Mouse (Mus musculus) neural tube, embryonic 13.5 days (tissue): ENCODE data around the gene Tbc1d30. TPM values are rescaled to one million over a fixed set of nuclear protein-coding genes. Genes with fewer than 3 reads are reported as not detected.
A peak's percentile ranks its signal among the peaks of the same experiment; 100 is the strongest.

Source experiments
- ATAC-seq: fragments of 200-750 bp; cut with Nextera tagmentation; 2 replicates; pipeline ENCODE4 v1.8.0; 2017; ENCODE audit warnings: low read depth, mild to moderate bottlenecking, moderate TSS enrichment, moderate library complexity
- H3K27ac ChIP-seq: fragments of 300-500 bp; sonication (generic); replicated peaks from 2 replicates; pipeline ENCODE4 v1.5.1; 2015; ENCODE audit warnings: moderate library complexity, mild to moderate bottlenecking, inconsistent platforms
- H3K27me3 ChIP-seq: fragments of 300-500 bp; sonication (generic); 2 replicates; pipeline ENCODE4 v1.6.1; 2015; ENCODE audit warnings: mild to moderate bottlenecking, inconsistent platforms
- H3K36me3 ChIP-seq: fragments of 300-500 bp; sonication (generic); 2 replicates; pipeline ENCODE4 v1.6.1; 2015; ENCODE audit warnings: mild to moderate bottlenecking, inconsistent platforms
- H3K4me1 ChIP-seq: fragments of 300-500 bp; sonication (generic); replicated peaks from 2 replicates; pipeline ENCODE4 v1.6.1; 2015; ENCODE audit warnings: inconsistent platforms
- H3K4me2 ChIP-seq: fragments of 300-500 bp; sonication (generic); 2 replicates; pipeline ENCODE4 v1.6.1; 2015; ENCODE audit warnings: inconsistent platforms, mild to moderate bottlenecking, moderate library complexity
- H3K4me3 ChIP-seq: fragments of 300-500 bp; sonication (generic); 2 replicates; pipeline ENCODE4 v1.5.1; 2015; ENCODE audit warnings: mild to moderate bottlenecking, inconsistent platforms
- H3K9ac ChIP-seq: fragments of 300-500 bp; sonication (generic); 2 replicates; pipeline ENCODE4 v1.6.1; 2015; ENCODE audit warnings: moderate library complexity, mild to moderate bottlenecking, inconsistent platforms
- H3K9me3 ChIP-seq: fragments of 300-500 bp; sonication (generic); 2 replicates; pipeline ENCODE4 v1.6.1; 2016; ENCODE audit warnings: inconsistent platforms
- WGBS: fragments of 180-500 bp; shearing (Covaris S2); methylation state at CpG from one replicate; pipeline ENCODE4 v1.1.7; 2015; 5-methylcytosine and 5-hydroxymethylcytosine counted together
- polyA plus RNA-seq: library from polyadenylated mRNA; unstranded; fragments of >200 nt; fragmentation: Nextera tagmentation; extraction: Ambion mirVana; gene quantifications from 2 replicates; pipeline ENCODE4 v1.2.1, GENCODE M21; 2015

The Tbc1d30 gene
- 14.3 and 14.4 TPM in 2 replicates for polyA plus RNA-seq

- H3K4me2 ChIP-seq = peak within 1 kb of the TSS; percentile 88
- H3K9me3 ChIP-seq = peaks cover 4% of the 10 kb centered on the region; the same call in 1 of the 2 replicates
- under 1% methylated on average over 48 of the region's 61 CpGs for WGBS
- H3K36me3 ChIP-seq = no peaks in the 10 kb centered on the region
- H3K4me1 ChIP-seq = peaks cover 17% of the 10 kb centered on the region
- H3K9ac ChIP-seq = peak within 1 kb of the TSS; percentile 63
- H3K27ac ChIP-seq = no peak within 1 kb of the TSS
- H3K27me3 ChIP-seq = peaks cover 49% of the 10 kb centered on the region
- H3K4me3 ChIP-seq = peak within 1 kb of the TSS; percentile 49
- peak; percentile 63 for ATAC-seq
These were observed at the start of gene Tbc1d30 for GRCm38 (mm10) chr10:121351066-121351581. Tbc1d30 (minus strand) TSS chr10:121351278.

DNA sequence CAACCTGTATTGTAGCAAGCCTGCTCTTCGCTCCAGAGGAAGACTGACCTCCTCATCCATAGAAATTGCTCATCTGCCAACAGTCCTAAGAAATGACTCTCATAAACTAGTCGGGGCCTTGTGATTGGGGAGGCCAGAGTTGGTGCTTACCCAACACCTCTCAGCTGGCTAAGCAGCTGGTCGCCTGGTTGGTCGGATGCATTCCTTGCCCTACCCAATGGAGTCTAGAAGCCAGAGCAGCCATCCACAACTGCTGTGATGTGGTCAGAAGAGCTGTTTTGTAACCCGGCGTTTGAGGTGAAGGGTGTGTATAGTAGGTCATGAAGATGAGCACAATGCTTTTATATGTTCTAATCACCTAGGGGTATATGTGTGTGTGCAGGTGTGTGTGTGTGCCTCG is 47.5 kb upstream of the Tbc1d30 start:
- H3K27me3 ChIP-seq = no peaks in the 10 kb centered on the region

DNA sequence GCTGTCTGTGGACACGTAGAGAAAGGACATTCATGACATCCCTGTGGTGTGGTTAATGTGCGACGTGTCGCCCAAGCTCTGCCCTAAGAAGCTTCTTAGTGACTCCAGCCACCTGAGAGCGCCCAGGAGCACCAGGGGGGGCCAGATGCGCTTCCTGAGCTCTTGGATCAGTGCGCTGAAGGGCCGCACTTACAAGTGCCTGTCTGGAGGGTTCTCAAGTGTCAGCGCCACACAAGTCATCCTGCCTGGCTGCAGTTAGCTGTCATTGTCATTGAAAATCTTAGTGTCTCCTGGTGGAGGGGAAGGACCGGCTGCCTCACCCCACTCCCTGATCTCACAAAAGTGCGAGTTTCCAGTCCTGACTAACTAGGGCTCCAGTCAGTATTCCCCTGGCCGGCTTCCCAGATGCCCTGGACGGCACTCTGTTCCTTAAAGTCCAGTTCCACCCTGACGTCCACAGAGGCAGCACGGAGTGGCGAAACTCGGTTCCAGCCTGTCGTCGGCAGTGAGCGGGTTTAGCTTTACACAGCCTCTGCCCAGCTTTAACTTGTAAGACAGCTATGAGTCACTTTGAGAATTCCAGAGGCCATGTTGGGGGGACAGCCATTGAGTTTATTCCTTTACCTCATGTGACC is 44.6 kb upstream of the Tbc1d30 start:
- no peaks in the 10 kb centered on the region for H3K27me3 ChIP-seq
- 87% methylated on average over 20 of the region's 20 CpGs for WGBS
- H3K36me3 ChIP-seq = peaks cover 69% of the 10 kb centered on the region
- no peak for ATAC-seq
- no peaks in the 10 kb centered on the region for H3K9me3 ChIP-seq
- no peak overlapping the region for H3K4me2 ChIP-seq
- H3K4me1 ChIP-seq = peaks cover 6% of the 10 kb centered on the region; the same call in 1 of the 2 replicates
- no peak overlapping the region for H3K27ac ChIP-seq
- no peak overlapping the region for H3K9ac ChIP-seq
- no peak overlapping the region for H3K4me3 ChIP-seq

More for the DNA sequence above, 47.5 kb upstream of the Tbc1d30 start:
- H3K27ac ChIP-seq = no peak overlapping the region
- no peak for ATAC-seq
- H3K4me2 ChIP-seq = no peak overlapping the region
- WGBS = 92% methylated on average over 7 of the region's 7 CpGs
- no peak overlapping the region for H3K9ac ChIP-seq
- H3K4me1 ChIP-seq = peaks cover 6% of the 10 kb centered on the region; the same call in 1 of the 2 replicates
- no peaks in the 10 kb centered on the region for H3K9me3 ChIP-seq
- peaks cover 40% of the 10 kb centered on the region for H3K36me3 ChIP-seq
- no peak overlapping the region for H3K4me3 ChIP-seq

- 93% methylated on average over 18 of the region's 18 CpGs for WGBS
- no peak overlapping the region for H3K4me2 ChIP-seq
- ATAC-seq = no peak
- no peak overlapping the region for H3K9ac ChIP-seq
- H3K36me3 ChIP-seq = peaks cover 77% of the 10 kb centered on the region
- H3K4me1 ChIP-seq = peaks cover 6% of the 10 kb centered on the region; the same call in 1 of the 2 replicates
- no peaks in the 10 kb centered on the region for H3K27me3 ChIP-seq
- no peaks in the 10 kb centered on the region for H3K9me3 ChIP-seq
- no peak overlapping the region for H3K4me3 ChIP-seq
- no peak overlapping the region; the same call in 1 of the 2 replicates for H3K27ac ChIP-seq
These were observed 43.8 kb upstream of the Tbc1d30 start for GRCm38 (mm10) chr10:121394789-121395325.

DNA sequence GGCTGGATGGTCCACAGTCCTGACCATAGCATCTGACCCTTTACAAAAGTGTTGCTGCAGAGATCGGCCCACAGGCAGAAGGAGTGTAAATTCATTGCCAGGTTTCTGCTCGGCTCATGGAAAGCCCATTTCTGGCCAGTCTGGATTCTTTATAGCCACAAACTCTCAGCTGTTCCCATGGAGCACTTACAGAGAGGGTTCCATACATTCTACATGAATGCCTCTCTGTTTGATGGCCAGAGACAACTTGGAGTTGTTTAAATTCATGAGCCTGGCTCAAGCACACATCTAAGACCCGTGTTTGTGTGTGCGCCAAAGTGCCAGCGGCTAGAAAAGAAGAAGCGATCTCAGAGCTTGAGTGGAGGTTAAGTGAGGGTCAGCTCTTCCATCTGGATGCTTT is 43.2 kb upstream of the Tbc1d30 start:
- Histone ChIP-seq H3K4me1 (peaks cover 6% of the 10 kb centered on the region; the same call in 1 of the 2 replicates), H3K9ac (no peak overlapping the region), H3K9me3 (no peaks in the 10 kb centered on the region), H3K4me3 (no peak overlapping the region), H3K27ac (no peak overlapping the region), H3K4me2 (no peak overlapping the region), H3K36me3 (peaks cover 83% of the 10 kb centered on the region), H3K27me3 (no peaks in the 10 kb centered on the region)
- ATAC-seq = no peak
- WGBS = 76% methylated on average over 6 of the region's 6 CpGs

DNA sequence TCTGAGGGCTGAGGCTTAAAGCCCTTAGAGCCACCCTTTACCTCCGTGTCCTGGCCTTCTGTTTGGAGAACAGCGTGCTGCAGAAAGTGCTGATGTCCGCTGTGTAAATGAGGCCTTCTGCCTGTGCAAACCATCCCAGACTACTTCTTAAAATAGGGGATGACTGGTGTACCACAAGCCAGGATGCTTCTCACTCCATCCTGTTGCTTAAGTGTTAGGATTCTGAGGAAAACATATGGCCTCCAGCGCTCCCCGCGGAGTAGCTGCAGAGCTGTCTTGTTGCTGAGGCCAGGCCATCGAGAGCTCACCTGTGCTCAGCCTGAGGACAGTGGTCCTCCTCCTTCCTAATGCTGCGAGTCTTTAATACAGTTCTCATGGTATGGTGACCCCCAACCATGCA is 40.8 kb upstream of the Tbc1d30 start:
- no peaks in the 10 kb centered on the region for H3K9me3 ChIP-seq
- no peak overlapping the region for H3K9ac ChIP-seq
- no peak overlapping the region for H3K4me3 ChIP-seq
- 92% methylated on average over 8 of the region's 8 CpGs for WGBS
- peaks cover 95% of the 10 kb centered on the region for H3K36me3 ChIP-seq
- H3K4me2 ChIP-seq = no peak overlapping the region
- no peak for ATAC-seq
- no peak overlapping the region for H3K27ac ChIP-seq
- no peaks in the 10 kb centered on the region for H3K27me3 ChIP-seq
- peaks cover 6% of the 10 kb centered on the region; the same call in 1 of the 2 replicates for H3K4me1 ChIP-seq

- Histone ChIP-seq H3K4me1 (peaks cover 6% of the 10 kb centered on the region; the same call in 1 of the 2 replicates), H3K9me3 (no peaks in the 10 kb centered on the region), H3K27ac (no peak overlapping the region), H3K4me2 (no peak overlapping the region), H3K4me3 (no peak overlapping the region), H3K9ac (no peak overlapping the region), H3K36me3 (peaks cover 91% of the 10 kb centered on the region), H3K27me3 (no peaks in the 10 kb centered on the region)
- 89% methylated on average over 10 of the region's 10 CpGs for WGBS
- ATAC-seq = no peak
These were observed 39.5 kb upstream of the Tbc1d30 start for GRCm38 (mm10) chr10:121390602-121391001.

DNA sequence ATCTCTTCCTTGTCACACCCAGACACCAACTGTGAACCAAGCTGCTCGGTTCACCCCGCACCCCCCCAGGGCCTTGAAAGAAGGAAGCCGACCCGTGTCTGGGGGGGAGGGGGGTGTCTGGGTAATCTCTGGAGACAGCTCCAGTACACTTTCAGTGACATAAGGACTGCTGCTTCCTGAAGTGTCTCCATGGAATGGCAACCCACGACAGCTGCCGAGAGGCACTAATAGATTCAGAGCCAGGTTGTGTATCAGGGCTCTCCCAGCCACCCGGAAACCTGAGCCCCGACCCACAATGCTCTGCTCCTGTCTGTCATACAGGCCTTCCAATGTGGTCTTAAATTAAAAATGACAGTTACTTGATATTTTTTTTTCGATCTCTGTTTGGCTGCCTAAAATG is 35.3 kb upstream of the Tbc1d30 start:
- Histone ChIP-seq H3K36me3 (peaks cover 91% of the 10 kb centered on the region), H3K4me1 (no peaks in the 10 kb centered on the region), H3K4me3 (no peak overlapping the region), H3K9ac (peak overlapping the region; percentile 28; the same call in 1 of the 2 replicates), H3K27me3 (no peaks in the 10 kb centered on the region), H3K9me3 (no peaks in the 10 kb centered on the region), H3K4me2 (no peak overlapping the region), H3K27ac (0 out of 2 replicates have a peak overlapping the region, but pooled peaks have one; percentile 28)
- ATAC-seq = no peak
- WGBS = 62% methylated on average over 9 of the region's 9 CpGs

DNA sequence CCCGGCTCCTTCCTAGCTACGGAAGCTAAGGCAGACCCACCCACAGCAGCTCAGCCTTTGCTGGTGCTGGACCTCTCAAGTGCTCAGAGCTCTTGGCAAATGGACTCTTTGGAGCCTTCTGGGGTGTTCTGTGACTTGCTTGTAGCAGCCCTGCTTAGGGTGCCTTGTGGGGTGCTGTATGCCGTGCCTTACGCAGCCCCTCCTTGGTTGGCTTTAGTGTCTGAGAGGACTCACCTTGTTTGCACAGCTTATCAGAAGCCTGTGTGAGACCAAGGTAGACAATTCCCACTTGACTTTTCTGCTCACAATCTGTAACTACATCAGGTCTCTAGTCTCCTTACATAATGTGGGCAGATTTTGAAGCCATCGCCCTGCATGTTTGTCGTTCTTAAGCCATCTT is 34.6 kb upstream of the Tbc1d30 start:
- H3K9me3 ChIP-seq = no peaks in the 10 kb centered on the region
- WGBS = 94% methylated on average over 6 of the region's 6 CpGs
- H3K27ac ChIP-seq = 0 out of 2 replicates have a peak overlapping the region, but pooled peaks have one; percentile 28
- H3K36me3 ChIP-seq = peaks cover 91% of the 10 kb centered on the region
- no peak overlapping the region for H3K4me2 ChIP-seq
- H3K27me3 ChIP-seq = no peaks in the 10 kb centered on the region
- no peak overlapping the region for H3K4me3 ChIP-seq
- H3K9ac ChIP-seq = no peak overlapping the region
- H3K4me1 ChIP-seq = no peaks in the 10 kb centered on the region
- ATAC-seq = no peak

DNA sequence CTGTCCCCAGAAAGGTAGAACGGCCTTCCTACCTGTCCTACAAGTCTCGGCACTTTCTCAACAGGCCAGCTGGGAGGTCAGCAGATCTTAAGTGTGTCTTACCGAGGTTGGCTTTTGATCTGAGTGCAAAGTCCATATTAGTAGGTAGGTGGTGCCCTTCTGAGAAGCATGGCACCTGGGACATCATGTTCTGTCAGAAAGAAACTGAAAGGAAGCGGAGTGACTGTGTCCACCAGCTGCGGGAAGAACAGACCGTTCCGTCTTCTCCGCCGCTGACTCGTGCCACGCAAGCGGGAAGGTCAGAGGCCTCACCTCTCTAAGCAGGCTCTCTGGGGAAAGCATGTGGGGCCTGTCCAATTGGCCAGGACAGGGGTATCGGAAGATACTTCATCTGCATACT is 33.6 kb upstream of the Tbc1d30 start:
- H3K4me3 ChIP-seq = no peak overlapping the region
- H3K36me3 ChIP-seq = peaks cover 90% of the 10 kb centered on the region
- no peak overlapping the region for H3K27ac ChIP-seq
- no peak for ATAC-seq
- WGBS = 95% methylated on average over 13 of the region's 13 CpGs
- H3K4me1 ChIP-seq = no peaks in the 10 kb centered on the region
- no peak overlapping the region for H3K4me2 ChIP-seq
- H3K27me3 ChIP-seq = no peaks in the 10 kb centered on the region
- H3K9me3 ChIP-seq = no peaks in the 10 kb centered on the region
- H3K9ac ChIP-seq = no peak overlapping the region

- Histone ChIP-seq H3K4me3 (no peak overlapping the region), H3K27ac (no peak overlapping the region), H3K27me3 (no peaks in the 10 kb centered on the region), H3K4me1 (no peaks in the 10 kb centered on the region), H3K36me3 (peaks cover 99% of the 10 kb centered on the region), H3K4me2 (no peak overlapping the region), H3K9ac (no peak overlapping the region), H3K9me3 (no peaks in the 10 kb centered on the region)
- 91% methylated on average over 18 of the region's 18 CpGs for WGBS
- ATAC-seq = no peak
These were observed 30.2 kb upstream of the Tbc1d30 start for GRCm38 (mm10) chr10:121381280-121381679.

DNA sequence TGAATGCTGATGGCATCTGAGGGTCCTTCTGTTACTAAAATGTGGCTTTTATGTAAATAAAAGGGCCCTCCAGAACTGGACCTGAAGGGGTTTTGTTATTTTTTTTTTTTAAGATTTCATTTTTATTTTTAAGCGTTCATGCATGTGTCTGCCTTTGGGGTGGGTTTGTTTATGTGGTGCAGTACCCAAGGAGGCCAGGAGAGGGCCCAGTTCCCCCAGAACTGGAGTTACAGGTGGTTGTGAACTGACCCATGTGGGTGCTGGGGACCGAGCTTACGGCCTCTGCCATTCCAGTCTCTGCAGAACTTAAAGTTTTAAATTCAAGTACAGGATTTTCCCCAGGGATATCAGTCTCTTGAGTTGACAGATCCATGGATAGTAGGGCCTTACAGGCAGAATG is 28.3 kb upstream of the Tbc1d30 start:
- H3K36me3 ChIP-seq = peaks cover 99% of the 10 kb centered on the region
- no peaks in the 10 kb centered on the region for H3K27me3 ChIP-seq
- over 99% methylated on average over 3 of the region's 3 CpGs for WGBS
- H3K4me2 ChIP-seq = no peak overlapping the region
- H3K4me3 ChIP-seq = no peak overlapping the region
- no peaks in the 10 kb centered on the region for H3K4me1 ChIP-seq
- no peak for ATAC-seq
- no peak overlapping the region for H3K9ac ChIP-seq
- H3K27ac ChIP-seq = no peak overlapping the region
- H3K9me3 ChIP-seq = no peaks in the 10 kb centered on the region
